Mouse (Mus musculus): ENCODE measurements around the gene Prkce.

GRCm38 (mm10) chr17:86279751-86280150 is 112.2 kb downstream of the Prkce start:
- no peak for TF ChIP-seq CTCF (IDR thresholded peaks at IDR 0.05; ENCODE audit: low read depth, low read length)
- TF ChIP-seq GATA1 (IDR thresholded peaks at IDR 0.05; ENCODE audit: borderline replicate concordance, low read length): no peak
- TF ChIP-seq TAL1 (conservative IDR thresholded peaks at IDR 0.05; ENCODE audit: low read depth, low read length): no peak
- no peak for TF ChIP-seq POLR2AphosphoS5 (IDR thresholded peaks at IDR 0.05; ENCODE audit: insufficient replicate concordance, low read depth, low read length)
- TF ChIP-seq GATA2 (IDR thresholded peaks at IDR 0.05; ENCODE audit: borderline replicate concordance, low read depth, low read length): no peak

Measured in G1E (cell line).